Mouse (Mus musculus) erythroblast, adult 5-6 weeks (primary cell): Measurements from ENCODE around the gene St6galnac3. TPM values are rescaled to one million over a fixed set of nuclear protein-coding genes. Genes with fewer than 3 reads are reported as not detected.

Experiments used
- ATAC-seq: replicated peaks from 2 replicates; pipeline ENCODE4 v1.8.0; 2016; ENCODE audit warnings: moderate number of reproducible peaks, mild to moderate bottlenecking, moderate TSS enrichment, inconsistent platforms; ENCODE audit not compliant: poor library complexity, low FRiP score, severe bottlenecking
- total RNA-seq, 2 experiments: library from RNA; stranded (forward) in 1 of 2; stranded (reverse) in 1 of 2; fragments of 150-400 nt in 1 of 2; fragments of 200-764, 138-1000 nt in 1 of 2; gene quantifications; 2 replicates each; pipeline versions ENCODE4 v1.2.3 to v1.2.4; 2015 to 2017; ENCODE audit warnings: low replicate concordance in 2 of 2

St6galnac3 gene
- total RNA-seq, 2 experiments from 2014 or later: 3.7 to 11.0 TPM

DNA sequence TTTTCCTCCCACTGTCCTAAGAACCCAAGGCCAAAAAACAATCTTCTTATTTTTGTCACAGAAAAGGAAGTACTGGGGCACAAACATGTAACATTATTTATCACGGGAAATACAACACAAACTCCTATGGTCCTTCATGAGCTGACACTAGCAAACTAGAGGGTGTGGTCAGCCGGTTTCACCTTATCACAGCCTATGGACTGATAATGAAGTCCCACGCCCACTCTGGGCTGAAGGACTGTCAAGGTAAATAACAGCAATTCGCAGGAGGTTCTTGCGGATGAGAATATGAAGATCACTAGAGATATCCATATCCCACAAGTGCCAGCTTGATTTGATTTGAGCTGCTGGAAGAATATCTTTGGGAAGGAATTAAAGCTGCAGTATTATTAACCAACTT lies 446.7 kb downstream of the St6galnac3 start:
- ATAC-seq: no peak

DNA sequence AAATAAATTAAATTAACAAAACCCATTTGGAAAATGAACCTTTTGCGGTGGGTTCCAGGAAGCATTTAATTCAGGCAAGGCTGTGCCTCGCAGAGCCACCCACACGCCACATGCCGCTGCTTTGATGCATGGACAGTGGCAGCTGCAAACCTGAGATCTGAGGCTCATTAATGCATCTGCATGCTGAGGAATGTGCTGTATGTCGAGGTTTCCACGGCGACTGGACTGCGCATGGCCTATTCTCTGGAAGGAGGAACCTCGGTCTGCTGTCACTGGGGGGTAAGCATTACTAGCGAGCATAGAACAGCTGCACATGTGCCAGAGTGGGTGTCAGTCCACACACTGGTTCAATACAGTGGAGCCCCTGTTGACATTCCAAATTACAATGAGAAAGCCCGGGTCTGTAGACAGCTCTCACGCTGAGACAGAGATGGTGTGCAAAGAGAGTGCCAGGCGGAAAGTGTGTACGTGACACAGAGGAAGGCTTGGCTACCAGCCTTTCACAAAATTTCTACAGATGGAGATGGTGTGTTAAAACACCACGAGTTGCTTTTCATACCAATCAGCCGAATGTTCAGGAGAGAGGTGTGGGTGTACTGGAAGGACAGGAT lies 447.5 kb downstream of the St6galnac3 start:
- ATAC-seq: no peak

DNA sequence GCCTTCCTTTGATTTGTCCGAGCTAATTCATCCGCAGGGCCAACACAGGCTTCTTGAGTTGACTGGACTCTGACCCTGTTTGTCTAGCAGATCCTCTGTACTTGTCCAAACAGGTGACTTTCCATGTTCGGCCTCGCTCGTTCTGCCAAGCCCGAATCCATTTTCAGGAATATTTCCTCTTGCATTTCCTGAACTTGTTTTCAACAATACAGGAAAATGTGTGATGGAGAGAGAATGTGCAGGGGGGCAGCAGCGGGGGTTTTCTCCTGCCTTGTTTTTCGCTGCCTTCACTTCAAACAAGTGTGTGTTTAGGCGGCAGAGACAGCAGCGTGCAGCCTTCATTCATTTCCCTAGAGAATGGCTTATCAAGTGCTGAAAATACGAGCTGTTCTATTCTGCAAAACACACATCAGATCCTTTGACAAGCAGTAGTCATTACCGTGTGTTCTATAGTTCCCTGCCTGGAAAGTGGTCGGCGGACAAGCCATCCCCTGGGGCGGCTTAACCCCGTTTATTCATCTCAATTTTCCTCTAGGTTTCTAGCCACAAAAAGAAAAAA lies 448.1 kb downstream of the St6galnac3 start:
- no peak for ATAC-seq

GRCm38 (mm10) chr3:153276101-153276829 lies 448.7 kb downstream of the St6galnac3 start:
- no peak for ATAC-seq

DNA sequence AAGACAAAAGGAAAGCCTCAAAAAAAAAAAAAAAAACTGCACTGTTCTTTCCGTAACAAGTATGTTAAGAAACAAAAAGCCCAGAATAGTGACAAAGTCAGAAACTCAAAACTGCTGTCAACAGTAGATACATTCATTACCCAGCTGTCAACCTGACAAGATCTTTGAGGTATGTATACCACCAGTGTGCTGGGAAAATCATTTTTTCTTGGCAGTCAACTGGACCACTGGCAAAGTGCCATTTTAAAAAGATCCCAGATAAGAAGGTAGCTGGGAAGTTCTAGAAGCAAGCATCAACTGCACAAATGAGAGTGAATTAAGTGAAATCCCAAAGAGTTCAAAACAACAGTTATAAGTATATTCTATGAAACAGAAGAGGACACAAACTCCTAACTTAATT lies 452.7 kb downstream of the St6galnac3 start:
- ATAC-seq: no peak

GRCm38 (mm10) chr3:153267397-153267796 lies 457.6 kb downstream of the St6galnac3 start:
- no peak for ATAC-seq

GRCm38 (mm10) chr3:153261985-153262384 lies 463.0 kb downstream of the St6galnac3 start:
- ATAC-seq: no peak

DNA sequence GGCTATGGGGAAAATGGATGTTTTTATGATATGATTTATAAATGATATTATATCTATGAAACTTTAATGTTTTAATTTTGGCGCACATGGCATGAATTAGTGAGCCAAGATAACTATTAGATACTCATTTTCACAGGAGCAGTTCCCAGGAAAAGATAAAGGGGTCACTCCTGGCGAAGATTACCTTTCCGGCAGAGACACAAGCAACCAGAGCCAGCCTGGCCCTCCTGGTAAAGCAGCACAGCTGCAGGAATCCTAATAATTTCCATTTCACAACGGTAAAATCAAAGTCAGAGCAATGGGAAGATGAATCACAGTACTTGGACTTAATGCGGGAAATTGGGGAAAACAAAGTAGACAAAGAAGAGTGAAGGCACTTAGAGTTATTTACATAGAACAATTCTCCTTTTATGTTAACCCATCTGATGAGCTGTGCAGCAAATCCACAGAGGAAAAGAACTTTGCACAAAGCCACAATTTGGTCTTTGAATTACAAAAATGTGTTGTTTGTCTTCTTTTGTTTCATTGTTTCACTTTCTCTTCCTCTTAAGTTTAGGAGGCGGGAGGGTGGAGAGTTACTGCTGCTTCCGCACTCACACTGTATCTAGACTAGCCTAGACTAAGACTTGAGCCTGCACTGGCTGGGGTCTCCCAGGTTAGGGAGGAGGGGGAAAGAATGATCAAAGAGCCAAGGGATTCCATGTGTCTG lies 464.6 kb downstream of the St6galnac3 start:
- no peak for ATAC-seq

- ATAC-seq: no peak
Measured at GRCm38 (mm10) chr3:153255910-153256309, 469.1 kb downstream of the St6galnac3 start.

DNA sequence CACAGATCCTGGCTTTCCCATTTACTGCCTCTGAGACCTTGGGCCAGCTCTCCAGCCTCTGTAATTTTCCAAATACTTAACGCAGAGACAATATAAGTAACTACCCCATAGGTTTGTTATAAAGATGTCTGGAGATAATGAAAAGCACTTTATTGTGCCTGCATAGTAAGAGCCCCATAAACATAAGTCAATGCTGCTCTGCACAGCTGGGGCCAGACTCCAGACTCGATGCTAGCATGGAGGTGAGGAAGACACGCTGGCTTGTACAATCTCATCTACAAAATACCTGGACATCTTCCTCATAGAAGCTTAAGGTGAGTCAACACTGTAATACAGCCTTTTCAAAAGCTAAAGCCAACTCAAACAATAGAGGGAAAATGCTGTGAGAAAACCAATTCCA lies 473.3 kb downstream of the St6galnac3 start:
- ATAC-seq: no peak

GRCm38 (mm10) chr3:153250598-153251257 lies 474.2 kb downstream of the St6galnac3 start:
- peak; percentile 78; the same call in 1 of the 2 replicates for ATAC-seq

GRCm38 (mm10) chr3:153248866-153249265 lies 476.1 kb downstream of the St6galnac3 start:
- no peak for ATAC-seq

GRCm38 (mm10) chr3:153248029-153248428 lies 476.9 kb downstream of the St6galnac3 start:
- no peak for ATAC-seq

- no peak for ATAC-seq
Measured at GRCm38 (mm10) chr3:153242524-153242923, 482.4 kb downstream of the St6galnac3 start.

GRCm38 (mm10) chr3:153241134-153241533 lies 483.8 kb downstream of the St6galnac3 start:
- ATAC-seq: no peak

- ATAC-seq: no peak
Measured at GRCm38 (mm10) chr3:153240366-153240765, 484.6 kb downstream of the St6galnac3 start.

DNA sequence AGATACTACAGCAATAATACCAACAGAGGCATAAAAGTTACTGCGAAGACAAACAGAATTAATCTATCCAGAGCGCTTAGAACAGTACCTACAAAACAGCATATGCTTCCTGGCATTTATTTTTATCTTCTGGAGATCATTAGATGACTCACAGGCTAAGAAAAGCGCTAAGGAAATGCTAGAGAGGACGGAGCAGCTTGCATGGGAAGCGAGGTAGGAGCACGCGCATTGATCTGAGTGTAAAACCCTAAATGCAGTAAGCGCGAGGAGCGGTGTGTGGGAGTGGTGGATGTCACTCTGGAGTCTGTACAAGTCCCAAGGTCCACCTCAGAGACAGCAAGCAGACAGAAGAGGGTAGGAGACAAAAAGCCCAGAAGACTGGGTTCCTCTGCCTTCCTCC lies 486.6 kb downstream of the St6galnac3 start:
- ATAC-seq: no peak

DNA sequence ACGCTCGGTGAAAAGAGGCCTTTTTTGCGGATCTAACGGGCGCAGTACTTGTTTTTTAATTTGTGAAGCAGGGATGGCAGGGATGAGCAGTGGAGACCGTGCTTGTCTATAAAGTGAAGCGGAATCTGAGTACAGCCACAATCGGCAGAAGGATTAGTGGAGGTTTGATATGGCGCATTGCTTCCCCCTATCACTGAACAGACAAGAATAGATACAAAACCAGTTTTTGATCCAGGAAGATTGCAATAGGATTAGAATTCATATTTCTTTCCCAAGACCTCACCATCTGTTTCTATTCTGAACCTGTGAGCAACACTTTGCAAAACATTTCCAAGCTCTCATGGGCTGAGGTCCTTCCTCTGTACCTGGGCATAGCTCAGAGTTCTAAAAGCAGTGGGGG lies 488.7 kb downstream of the St6galnac3 start:
- ATAC-seq: no peak

DNA sequence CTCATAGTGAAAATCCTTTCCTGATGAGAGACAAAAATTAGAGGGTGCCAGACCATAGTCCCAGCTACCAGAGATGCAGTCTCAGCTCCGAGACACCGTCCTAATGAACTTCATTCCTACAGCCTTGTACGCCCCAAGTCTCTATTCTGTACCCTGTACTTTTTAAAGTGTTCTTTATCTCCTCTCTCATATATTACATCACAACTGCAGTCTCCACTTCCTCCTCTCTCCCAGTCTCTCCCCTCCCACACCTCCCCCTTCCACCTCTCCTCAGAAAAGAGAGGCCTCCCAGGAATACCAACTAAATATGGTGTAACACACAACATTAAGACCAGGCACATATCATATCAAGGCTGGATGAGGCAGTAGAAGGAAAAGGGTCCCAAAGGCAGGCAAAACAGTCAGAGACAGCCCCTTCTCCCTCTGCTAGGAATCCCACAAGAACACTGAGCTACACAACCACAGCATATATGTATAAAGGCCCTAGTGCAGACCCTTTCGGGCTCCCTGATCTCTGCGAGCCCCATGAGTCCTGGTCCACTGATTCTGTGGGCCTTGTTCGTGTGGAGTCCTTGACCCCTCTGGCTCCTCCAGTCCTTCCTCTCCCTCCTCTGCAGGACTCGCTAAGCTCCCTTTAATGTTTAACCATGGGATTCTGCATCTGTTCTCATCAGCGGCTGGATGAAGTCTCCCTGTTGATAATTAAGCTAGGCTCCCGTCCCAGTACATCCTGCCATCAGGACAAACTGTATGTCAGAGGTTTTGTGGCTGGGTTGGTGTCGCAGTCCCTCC lies 502.2 kb downstream of the St6galnac3 start:
- no peak for ATAC-seq
